ENCODE assay signal across 24 mouse cellular contexts in the genomic region with DNA sequence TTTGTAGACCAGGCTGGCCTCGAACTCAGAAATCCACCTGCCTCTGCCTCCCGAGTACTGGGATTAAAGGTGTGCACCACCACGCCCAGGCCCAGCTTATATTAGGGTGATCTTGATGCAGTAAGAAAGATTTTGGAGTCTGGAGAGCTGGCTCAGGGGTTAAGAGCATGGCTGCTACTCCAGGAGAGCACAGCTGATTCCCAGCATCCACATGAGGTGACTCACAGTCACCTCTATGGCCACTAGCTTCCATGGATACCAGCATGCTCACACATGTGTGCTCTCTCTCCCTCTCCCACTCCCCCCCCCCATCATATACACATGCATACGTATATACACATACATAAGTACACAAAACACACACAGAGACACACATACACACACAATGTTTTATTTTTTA. TPM values are rescaled to one million over a fixed set of nuclear protein-coding genes. Genes with fewer than 3 reads are reported as not detected.
DNase-seq lines count a peak whose midpoint lies in the region; ATAC-seq and TF ChIP-seq lines count a peak whose summit lies in the region.
"Had no signal": no experiment of that assay in that cellular context is flagged by ENCODE, and none has a peak within 500 bp of the region (broad histone marks: within the 10 kb centered on the region; RNA-seq: fewer than 3 reads in every experiment).

No protein-coding gene starts in this region.

- H3K27ac ChIP-seq in forebrain, embryonic 15.5 days (replicated peaks), result no peak overlapping the region
- no peak overlapping the region for H3K27ac ChIP-seq in forebrain, postnatal 0 days (ENCODE audit: low read depth, low read length)
- H3K27ac ChIP-seq in hindbrain, embryonic 12.5 days, result no peak overlapping the region
- H3K27ac ChIP-seq in hindbrain, postnatal 0 days, result no peak overlapping the region
- H3K27ac ChIP-seq in midbrain, embryonic 11.5 days (ENCODE audit: low read depth, low read length), result no peak overlapping the region
- no peak overlapping the region for H3K27ac ChIP-seq in midbrain, embryonic 14.5 days (replicated peaks; ENCODE audit: low read depth, low read length)
- H3K27ac ChIP-seq in embryonic fibroblast, embryonic 13.5 days (ENCODE audit: insufficient read depth, low read length), result peak overlapping the region; percentile 25

- 0 out of 2 replicates have a peak, but pooled peaks have one; percentile 29 for ATAC-seq in forebrain, embryonic 15.5 days (replicated peaks)
- no peak; the same call in 1 of the 2 replicates for ATAC-seq in forebrain, postnatal 0 days
- ATAC-seq in hindbrain, embryonic 12.5 days (ENCODE audit: low FRiP score), result 0 out of 2 replicates have a peak, but pooled peaks have one; percentile 52
- no peak for ATAC-seq in hindbrain, postnatal 0 days
- no peak for ATAC-seq in midbrain, embryonic 11.5 days (ENCODE audit: low FRiP score)
- ATAC-seq in midbrain, embryonic 14.5 days (ENCODE audit: low FRiP score, low TSS enrichment), result no peak; the same call in 1 of the 2 replicates
- ATAC-seq: intestine, postnatal 0 days had no signal

- 85% methylated on average over 4 of the region's 4 CpGs for WGBS in forebrain, embryonic 15.5 days
- WGBS in forebrain, postnatal 0 days, result 88% methylated on average over 4 of the region's 4 CpGs
- 83% methylated on average over 4 of the region's 4 CpGs for WGBS in hindbrain, embryonic 12.5 days
- WGBS in hindbrain, postnatal 0 days, result 90% methylated on average over 4 of the region's 4 CpGs
- 85% methylated on average over 4 of the region's 4 CpGs for WGBS in midbrain, embryonic 11.5 days
- WGBS in midbrain, embryonic 14.5 days, result 86% methylated on average over 4 of the region's 4 CpGs

- H3K36me3 ChIP-seq in forebrain, embryonic 15.5 days, result no peaks in the 10 kb centered on the region
- H3K36me3 ChIP-seq in forebrain, postnatal 0 days (ENCODE audit: insufficient read depth), result no peaks in the 10 kb centered on the region
- no peaks in the 10 kb centered on the region for H3K36me3 ChIP-seq in hindbrain, embryonic 12.5 days
- no peaks in the 10 kb centered on the region for H3K36me3 ChIP-seq in hindbrain, postnatal 0 days (ENCODE audit: insufficient read depth, low read length)
- H3K36me3 ChIP-seq in midbrain, embryonic 11.5 days (ENCODE audit: control insufficient read depth, insufficient read depth, low read length), result no peaks in the 10 kb centered on the region
- no peaks in the 10 kb centered on the region for H3K36me3 ChIP-seq in midbrain, embryonic 14.5 days (ENCODE audit: control insufficient read depth, insufficient read depth, low read length)
- H3K36me3 ChIP-seq: embryonic facial prominence, embryonic 10.5 days had no signal

- H3K27me3 ChIP-seq in forebrain, embryonic 15.5 days, result no peaks in the 10 kb centered on the region
- no peaks in the 10 kb centered on the region for H3K27me3 ChIP-seq in forebrain, postnatal 0 days (ENCODE audit: insufficient read depth, low read length)
- no peaks in the 10 kb centered on the region for H3K27me3 ChIP-seq in hindbrain, embryonic 12.5 days
- no peaks in the 10 kb centered on the region for H3K27me3 ChIP-seq in hindbrain, postnatal 0 days (ENCODE audit: insufficient read depth, low read length)
- H3K27me3 ChIP-seq in midbrain, embryonic 11.5 days (ENCODE audit: control insufficient read depth, insufficient read depth, low read length), result no peaks in the 10 kb centered on the region
- H3K27me3 ChIP-seq in midbrain, embryonic 14.5 days (ENCODE audit: control insufficient read depth, insufficient read depth, low read length), result no peaks in the 10 kb centered on the region
- H3K27me3 ChIP-seq: CH12.LX had no signal

- no peak overlapping the region for H3K9ac ChIP-seq in forebrain, embryonic 15.5 days (replicated peaks)
- H3K9ac ChIP-seq in forebrain, postnatal 0 days, result no peak overlapping the region
- no peak overlapping the region for H3K9ac ChIP-seq in hindbrain, embryonic 12.5 days
- H3K9ac ChIP-seq in hindbrain, postnatal 0 days (replicated peaks; ENCODE audit: low read length), result no peak overlapping the region
- no peak overlapping the region for H3K9ac ChIP-seq in midbrain, embryonic 11.5 days (ENCODE audit: low read length)
- no peak overlapping the region for H3K9ac ChIP-seq in midbrain, embryonic 14.5 days (replicated peaks; ENCODE audit: low read length)

- H3K4me1 ChIP-seq in forebrain, embryonic 15.5 days, result peaks cover 15% of the 10 kb centered on the region
- peaks cover 7% of the 10 kb centered on the region; the same call in 1 of the 2 replicates for H3K4me1 ChIP-seq in forebrain, postnatal 0 days (ENCODE audit: insufficient read depth)
- H3K4me1 ChIP-seq in hindbrain, embryonic 12.5 days, result peaks cover 18% of the 10 kb centered on the region
- no peaks in the 10 kb centered on the region for H3K4me1 ChIP-seq in hindbrain, postnatal 0 days (ENCODE audit: insufficient read depth, low read length)
- peaks cover 9% of the 10 kb centered on the region for H3K4me1 ChIP-seq in midbrain, embryonic 11.5 days (ENCODE audit: control insufficient read depth, insufficient read depth, low read length)
- H3K4me1 ChIP-seq in midbrain, embryonic 14.5 days (ENCODE audit: control insufficient read depth, insufficient read depth, low read length), result peaks cover 10% of the 10 kb centered on the region
- H3K4me1 ChIP-seq in embryonic fibroblast, embryonic 13.5 days (ENCODE audit: control insufficient read depth, insufficient read depth, low read length), result peaks cover 8% of the 10 kb centered on the region

- no peak for TF ChIP-seq POLR2A in embryonic fibroblast, embryonic 13.5 days (IDR thresholded peaks at IDR 0.05; ENCODE audit: low read depth, low read length)

- DNase-seq in forebrain, postnatal 0 days, result no peak
- no peak for DNase-seq in hindbrain, postnatal 0 days (ENCODE audit: low spot score)
- peak; percentile 59 for DNase-seq in midbrain, embryonic 11.5 days (ENCODE audit: low spot score, missing footprints)
- DNase-seq in midbrain, embryonic 14.5 days, result no peak
- DNase-seq in layer of hippocampus, adult 11-12 months (ENCODE audit: low spot score), result no peak
- DNase-seq: adrenal gland, adult 2 months; adrenal gland, postnatal 25 days; cerebellum, adult 2 months; cerebellum, postnatal 10 days; gastrocnemius, postnatal 36 days; heart, adult 11 months; heart, postnatal 36 days had no signal

- no peak overlapping the region for H3K4me2 ChIP-seq in forebrain, embryonic 15.5 days (replicated peaks)
- no peak overlapping the region for H3K4me2 ChIP-seq in forebrain, postnatal 0 days (ENCODE audit: low read depth)
- no peak overlapping the region for H3K4me2 ChIP-seq in hindbrain, embryonic 12.5 days (replicated peaks)
- H3K4me2 ChIP-seq in hindbrain, postnatal 0 days (ENCODE audit: low read depth, low read length), result no peak overlapping the region
- H3K4me2 ChIP-seq in midbrain, embryonic 11.5 days, result no peak overlapping the region
- H3K4me2 ChIP-seq in midbrain, embryonic 14.5 days (ENCODE audit: low read length), result no peak overlapping the region

- no peak overlapping the region for H3K4me3 ChIP-seq in forebrain, embryonic 15.5 days
- no peak overlapping the region for H3K4me3 ChIP-seq in forebrain, postnatal 0 days (ENCODE audit: low read depth, low read length)
- H3K4me3 ChIP-seq in hindbrain, embryonic 12.5 days, result no peak overlapping the region
- H3K4me3 ChIP-seq in hindbrain, postnatal 0 days (ENCODE audit: low read length), result no peak overlapping the region
- H3K4me3 ChIP-seq in midbrain, embryonic 11.5 days (ENCODE audit: low read depth, low read length), result no peak overlapping the region
- H3K4me3 ChIP-seq in midbrain, embryonic 14.5 days (replicated peaks; ENCODE audit: low read depth, low read length), result no peak overlapping the region
- no peak overlapping the region for H3K4me3 ChIP-seq in embryonic fibroblast, embryonic 13.5 days (ENCODE audit: insufficient read depth, low read length)

- TF ChIP-seq CTCF in forebrain, postnatal 0 days (IDR thresholded peaks at IDR 0.05; ENCODE audit: low read depth), result no peak
- no peak for TF ChIP-seq CTCF in hindbrain, postnatal 0 days (IDR thresholded peaks at IDR 0.05; ENCODE audit: low read depth)
- no peak for TF ChIP-seq CTCF in embryonic fibroblast, embryonic 13.5 days (IDR thresholded peaks at IDR 0.05; ENCODE audit: borderline replicate concordance, insufficient read depth, low read length)

- no peaks in the 10 kb centered on the region for H3K9me3 ChIP-seq in forebrain, embryonic 15.5 days
- no peaks in the 10 kb centered on the region for H3K9me3 ChIP-seq in forebrain, postnatal 0 days (ENCODE audit: low read length)
- no peaks in the 10 kb centered on the region for H3K9me3 ChIP-seq in hindbrain, embryonic 12.5 days (replicated peaks)
- H3K9me3 ChIP-seq in hindbrain, postnatal 0 days (ENCODE audit: low read length), result no peaks in the 10 kb centered on the region
- H3K9me3 ChIP-seq in midbrain, embryonic 11.5 days (ENCODE audit: control insufficient read depth, low read length), result no peaks in the 10 kb centered on the region
- H3K9me3 ChIP-seq in midbrain, embryonic 14.5 days (ENCODE audit: control insufficient read depth, low read length), result no peaks in the 10 kb centered on the region
- H3K9me3 ChIP-seq: embryonic facial prominence, embryonic 10.5 days; forebrain, embryonic 10.5 days had no signal

RNA-seq across cellular contexts. Expression of a gene that starts 2.8 kb away (rescaled TPM):
- 7.9 and 9.0 TPM in 2 replicates for polyA plus RNA-seq in forebrain, embryonic 15.5 days (2015; fragmentation: Nextera tagmentation; extraction: Ambion mirVana)
- total RNA-seq in forebrain, postnatal 0 days (2014; rRNA removed), result 6.3 and 9.9 TPM in 2 replicates
- polyA plus RNA-seq in forebrain, postnatal 0 days (2015; fragmentation: Nextera tagmentation; extraction: Ambion mirVana), result 4.7 and 5.6 TPM in 2 replicates
- polyA plus RNA-seq in hindbrain, embryonic 12.5 days (2016; fragmentation: Nextera tagmentation; extraction: Ambion mirVana), result 22.5 and 25.5 TPM in 2 replicates
- 11.7 and 13.2 TPM in 2 replicates for total RNA-seq in hindbrain, postnatal 0 days (2014; rRNA removed)
- polyA plus RNA-seq in hindbrain, postnatal 0 days (2015; fragmentation: Nextera tagmentation; extraction: Ambion mirVana), result 7.3 and 8.9 TPM in 2 replicates
- 19.7 TPM in 2 replicates for polyA plus RNA-seq in midbrain, embryonic 11.5 days (2014; fragmentation: Nextera tagmentation; extraction: Ambion mirVana)
- polyA plus RNA-seq in midbrain, embryonic 14.5 days (2014; fragmentation: Nextera tagmentation; extraction: Ambion mirVana), result 5.0 and 7.1 TPM in 2 replicates
- 167 and 198 TPM in 2 replicates for polyA plus RNA-seq in embryonic fibroblast, embryonic 13.5 days (2011; ENCODE audit: insufficient read length, low read depth, missing spikeins)

RNA-seq across cellular contexts. Expression of a gene that starts 16.9 kb away (rescaled TPM):
- polyA plus RNA-seq in forebrain, embryonic 15.5 days (2015; fragmentation: Nextera tagmentation; extraction: Ambion mirVana), result 0.57 and 0.64 TPM in 2 replicates
- 1.00 and 2.1 TPM in 2 replicates for total RNA-seq in forebrain, postnatal 0 days (2014; rRNA removed)
- 1.1 and 1.2 TPM in 2 replicates for polyA plus RNA-seq in forebrain, postnatal 0 days (2015; fragmentation: Nextera tagmentation; extraction: Ambion mirVana)
- 0.61 and 0.70 TPM in 2 replicates for polyA plus RNA-seq in hindbrain, embryonic 12.5 days (2016; fragmentation: Nextera tagmentation; extraction: Ambion mirVana)
- 1.9 and 6.4 TPM in 2 replicates for total RNA-seq in hindbrain, postnatal 0 days (2014; rRNA removed)
- 1.7 and 2.4 TPM in 2 replicates for polyA plus RNA-seq in hindbrain, postnatal 0 days (2015; fragmentation: Nextera tagmentation; extraction: Ambion mirVana)
- polyA plus RNA-seq in midbrain, embryonic 11.5 days (2014; fragmentation: Nextera tagmentation; extraction: Ambion mirVana), result 0.72 and 0.82 TPM in 2 replicates
- polyA plus RNA-seq in midbrain, embryonic 14.5 days (2014; fragmentation: Nextera tagmentation; extraction: Ambion mirVana), result 0.70 and 1.3 TPM in 2 replicates
- polyA plus RNA-seq in embryonic fibroblast, embryonic 13.5 days (2011; ENCODE audit: insufficient read length, low read depth, missing spikeins), result 1.1 and 1.2 TPM in 2 replicates
- polyA plus RNA-seq: erythroblast, embryonic 14.5 days had no signal

RNA-seq across cellular contexts. Expression of a gene that starts 34.3 kb away (rescaled TPM):
- polyA plus RNA-seq in forebrain, embryonic 15.5 days (2015; fragmentation: Nextera tagmentation; extraction: Ambion mirVana), result 19.1 and 19.8 TPM in 2 replicates
- total RNA-seq in forebrain, postnatal 0 days (2014; rRNA removed), result 20.7 and 20.8 TPM in 2 replicates
- polyA plus RNA-seq in forebrain, postnatal 0 days (2015; fragmentation: Nextera tagmentation; extraction: Ambion mirVana), result 19.6 and 22.7 TPM in 2 replicates
- 24.5 and 25.6 TPM in 2 replicates for polyA plus RNA-seq in hindbrain, embryonic 12.5 days (2016; fragmentation: Nextera tagmentation; extraction: Ambion mirVana)
- 25.8 and 29.6 TPM in 2 replicates for total RNA-seq in hindbrain, postnatal 0 days (2014; rRNA removed)
- 22.3 and 24.5 TPM in 2 replicates for polyA plus RNA-seq in hindbrain, postnatal 0 days (2015; fragmentation: Nextera tagmentation; extraction: Ambion mirVana)
- 25.7 and 27.5 TPM in 2 replicates for polyA plus RNA-seq in midbrain, embryonic 11.5 days (2014; fragmentation: Nextera tagmentation; extraction: Ambion mirVana)
- polyA plus RNA-seq in midbrain, embryonic 14.5 days (2014; fragmentation: Nextera tagmentation; extraction: Ambion mirVana), result 15.1 and 16.8 TPM in 2 replicates
- polyA plus RNA-seq in embryonic fibroblast, embryonic 13.5 days (2011; ENCODE audit: insufficient read length, low read depth, missing spikeins), result 14.5 and 17.6 TPM in 2 replicates

RNA-seq across cellular contexts. Expression of a gene that starts 48.3 kb away (rescaled TPM):
- 0.19 TPM in 1 of 2 replicates, not detected in the other for polyA plus RNA-seq in forebrain, embryonic 15.5 days (2015; fragmentation: Nextera tagmentation; extraction: Ambion mirVana)
- 0.05 TPM in 1 of 2 replicates, not detected in the other for total RNA-seq in forebrain, postnatal 0 days (2014; rRNA removed)
- not detected in 2 replicates for polyA plus RNA-seq in forebrain, postnatal 0 days (2015; fragmentation: Nextera tagmentation; extraction: Ambion mirVana)
- polyA plus RNA-seq in hindbrain, embryonic 12.5 days (2016; fragmentation: Nextera tagmentation; extraction: Ambion mirVana), result not detected in 2 replicates
- 0.21 and 0.25 TPM in 2 replicates for total RNA-seq in hindbrain, postnatal 0 days (2014; rRNA removed)
- polyA plus RNA-seq in hindbrain, postnatal 0 days (2015; fragmentation: Nextera tagmentation; extraction: Ambion mirVana), result not detected in 2 replicates
- 0.12 TPM in 1 of 2 replicates, not detected in the other for polyA plus RNA-seq in midbrain, embryonic 11.5 days (2014; fragmentation: Nextera tagmentation; extraction: Ambion mirVana)
- polyA plus RNA-seq in midbrain, embryonic 14.5 days (2014; fragmentation: Nextera tagmentation; extraction: Ambion mirVana), result 0.12 and 0.17 TPM in 2 replicates
- polyA plus RNA-seq in embryonic fibroblast, embryonic 13.5 days (2011; ENCODE audit: insufficient read length, low read depth, missing spikeins), result not detected in 2 replicates
- total RNA-seq: adrenal gland, adult 2 months; adrenal gland, postnatal 25 days; CH12.LX; gastrocnemius, adult 8-10 months; gastrocnemius, postnatal 36 days; heart, postnatal 36 days had no signal
- polyA plus RNA-seq: adrenal gland, adult 2 months; cerebellum, adult 2 months; embryonic facial prominence, embryonic 10.5 days; erythroblast, embryonic 14.5 days; frontal cortex, adult 2 months; heart, embryonic 16.5 days; hindbrain, embryonic 11.5 days; intestine, postnatal 0 days had no signal

RNA-seq across cellular contexts. Expression of a gene that starts 54.5 kb away (rescaled TPM):
- 32.0 and 35.8 TPM in 2 replicates for polyA plus RNA-seq in forebrain, embryonic 15.5 days (2015; fragmentation: Nextera tagmentation; extraction: Ambion mirVana)
- 9.3 and 11.7 TPM in 2 replicates for total RNA-seq in forebrain, postnatal 0 days (2014; rRNA removed)
- polyA plus RNA-seq in forebrain, postnatal 0 days (2015; fragmentation: Nextera tagmentation; extraction: Ambion mirVana), result 7.7 and 9.9 TPM in 2 replicates
- 46.2 and 53.7 TPM in 2 replicates for polyA plus RNA-seq in hindbrain, embryonic 12.5 days (2016; fragmentation: Nextera tagmentation; extraction: Ambion mirVana)
- 13.0 and 15.6 TPM in 2 replicates for total RNA-seq in hindbrain, postnatal 0 days (2014; rRNA removed)
- 15.2 and 17.0 TPM in 2 replicates for polyA plus RNA-seq in hindbrain, postnatal 0 days (2015; fragmentation: Nextera tagmentation; extraction: Ambion mirVana)
- polyA plus RNA-seq in midbrain, embryonic 11.5 days (2014; fragmentation: Nextera tagmentation; extraction: Ambion mirVana), result 48.1 and 52.5 TPM in 2 replicates
- polyA plus RNA-seq in midbrain, embryonic 14.5 days (2014; fragmentation: Nextera tagmentation; extraction: Ambion mirVana), result 13.5 and 19.5 TPM in 2 replicates
- 9.7 and 18.9 TPM in 2 replicates for polyA plus RNA-seq in embryonic fibroblast, embryonic 13.5 days (2011; ENCODE audit: insufficient read length, low read depth, missing spikeins)

Comparison
In these comparisons a context has a peak if more than half of its experiments do, and no peak if none do; other contexts are left out.
1. ATAC-seq: peak in forebrain, embryonic 15.5 days (single experiment) and hindbrain, embryonic 12.5 days (single experiment); none in forebrain, postnatal 0 days (single experiment), hindbrain, postnatal 0 days (single experiment), midbrain, embryonic 11.5 days (single experiment) and midbrain, embryonic 14.5 days (single experiment).